Mouse (Mus musculus) liver (tissue): ENCODE measurements around the gene Rgp1.
"Not testable (repeated sequence)": the region's sequence is repeated elsewhere in the genome, so short reads cannot be mapped to it uniquely, and the experiment has no call there.

Experiments
- DNase-seq: peaks from one replicate; pipeline ENCODE4 v3.0.0-alpha.2; 2020; ENCODE audit warnings: mixed read lengths

The Rgp1 gene

DNA sequence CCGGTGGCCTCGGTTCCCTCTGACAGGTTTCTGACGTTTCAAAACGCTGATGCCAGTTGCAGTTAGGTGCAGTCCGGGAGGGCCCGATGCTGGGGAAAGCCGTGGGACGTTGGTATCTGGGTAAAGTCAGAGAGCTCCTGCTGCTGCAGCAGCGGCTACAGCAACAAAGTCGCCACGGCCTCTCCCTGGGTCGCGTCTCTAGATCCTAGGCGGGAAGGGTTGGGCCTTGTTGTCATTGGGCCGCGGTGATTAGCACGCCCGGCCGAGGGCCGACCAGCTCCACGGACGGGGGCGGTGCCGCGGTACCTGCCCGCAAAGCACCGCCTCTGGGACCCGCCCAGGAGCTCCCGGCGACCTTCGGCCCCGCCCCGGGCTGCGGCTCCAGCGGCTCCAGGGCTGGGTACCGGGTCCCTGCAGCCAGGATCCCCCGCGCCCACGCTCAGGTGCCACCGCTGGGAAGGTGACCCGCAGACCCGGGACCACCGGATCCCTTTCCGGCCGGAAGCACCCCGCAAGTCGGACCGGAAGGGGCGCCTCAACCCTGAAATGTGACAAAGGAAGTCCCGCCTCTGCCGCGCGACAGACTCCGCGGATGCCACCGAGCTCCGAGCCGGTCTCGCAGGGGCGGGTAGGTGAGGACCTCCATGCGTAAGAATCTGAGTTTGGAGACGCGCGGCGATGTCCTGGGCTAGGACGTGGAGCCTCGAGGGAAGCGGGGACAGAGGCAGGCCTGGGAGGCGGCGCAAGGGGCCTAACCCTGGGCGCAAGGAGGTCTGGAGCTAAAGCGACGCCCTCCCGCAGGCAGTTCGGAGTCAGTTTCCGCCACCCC lies at the start of gene Rgp1, which contains the start of gene Gba2:
Rgp1 (plus strand) TSS at position 340 of the 829 bp plus-strand sequence.
Gba2 (minus strand) TSS at position 498 of the 829 bp plus-strand sequence.
- DNase-seq: peak; percentile 96

DNA sequence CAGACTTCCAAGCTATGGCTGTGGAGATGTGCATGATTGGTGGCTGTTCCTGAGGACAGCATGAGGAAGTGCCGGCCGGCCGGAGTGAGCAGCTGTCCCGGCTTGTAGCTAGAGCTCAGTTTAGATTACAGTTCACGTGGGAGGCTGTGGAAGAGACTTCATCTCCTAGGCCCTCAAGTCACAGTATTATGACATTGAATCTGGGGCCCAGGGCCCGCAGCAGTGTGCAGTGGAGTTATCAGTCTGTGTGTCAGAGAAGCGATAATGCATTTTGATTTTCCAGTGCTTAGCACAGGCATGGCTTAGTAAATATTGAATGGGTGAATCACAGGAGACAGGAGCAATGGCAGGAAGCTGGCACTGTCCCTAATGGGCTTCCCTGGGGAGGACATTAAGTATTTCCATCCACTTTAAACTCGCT lies 48.4 kb upstream of the Rgp1 start:
- DNase-seq: no peak

DNA sequence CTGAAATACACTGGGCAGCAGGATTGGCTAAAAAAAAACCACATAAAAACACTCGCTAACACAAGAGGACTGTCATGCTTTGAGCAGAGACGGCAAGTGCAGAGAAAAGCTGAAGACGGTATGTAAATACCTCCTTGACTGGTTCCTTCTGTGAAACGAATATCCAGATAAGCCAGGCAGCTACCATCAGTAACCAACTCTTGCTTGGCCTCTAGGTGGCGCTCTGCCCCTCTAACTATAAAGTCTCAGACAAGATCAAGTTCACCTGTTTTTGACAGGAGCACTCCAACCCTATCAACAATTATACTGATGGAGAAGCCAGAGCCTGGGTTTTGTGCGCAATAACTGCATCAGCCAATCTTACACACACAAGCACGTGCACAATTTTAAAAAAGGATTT lies 47.9 kb upstream of the Rgp1 start:
- DNase-seq: peak; percentile 87

DNA sequence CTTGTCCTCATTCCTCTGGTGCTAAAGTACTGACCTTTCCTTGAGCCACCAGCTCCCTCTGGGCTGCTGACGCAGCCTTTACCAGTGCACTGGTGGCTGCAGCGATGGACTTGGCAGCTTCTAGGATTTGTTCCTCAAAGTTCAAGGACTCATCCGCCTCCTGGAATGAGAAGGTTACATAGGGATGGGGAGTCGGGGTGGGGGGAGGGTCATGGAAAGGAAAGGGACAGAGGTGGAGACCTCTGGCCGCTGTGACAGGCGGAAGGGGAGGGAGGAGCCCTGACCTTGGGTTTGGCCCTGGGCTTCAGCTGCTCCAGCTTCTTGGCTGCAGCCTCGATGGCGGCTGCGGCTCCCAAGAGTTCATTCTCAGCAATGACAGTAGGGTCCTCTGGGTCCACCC lies 45.2 kb upstream of the Rgp1 start:
- no peak for DNase-seq

DNA sequence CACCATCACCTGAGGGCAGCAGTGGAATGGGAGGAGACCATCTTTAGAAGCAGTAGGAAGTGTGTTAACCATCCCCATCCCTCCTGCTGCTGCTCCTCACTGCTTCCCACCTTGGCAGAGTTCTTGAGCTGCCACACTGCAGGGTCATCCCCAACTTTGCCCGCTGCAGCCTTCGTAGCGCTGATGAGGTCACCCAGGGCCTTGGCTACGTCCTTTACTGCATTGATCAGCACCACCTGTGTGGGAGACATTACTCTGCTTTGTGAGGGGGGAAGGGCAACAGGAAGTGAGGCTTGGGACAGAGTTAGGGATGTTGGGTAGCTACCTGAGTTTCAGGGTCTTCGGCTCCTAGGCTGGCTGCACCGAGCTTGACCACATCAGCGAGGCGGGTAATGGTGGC lies 42.9 kb upstream of the Rgp1 start:
- no peak for DNase-seq

DNA sequence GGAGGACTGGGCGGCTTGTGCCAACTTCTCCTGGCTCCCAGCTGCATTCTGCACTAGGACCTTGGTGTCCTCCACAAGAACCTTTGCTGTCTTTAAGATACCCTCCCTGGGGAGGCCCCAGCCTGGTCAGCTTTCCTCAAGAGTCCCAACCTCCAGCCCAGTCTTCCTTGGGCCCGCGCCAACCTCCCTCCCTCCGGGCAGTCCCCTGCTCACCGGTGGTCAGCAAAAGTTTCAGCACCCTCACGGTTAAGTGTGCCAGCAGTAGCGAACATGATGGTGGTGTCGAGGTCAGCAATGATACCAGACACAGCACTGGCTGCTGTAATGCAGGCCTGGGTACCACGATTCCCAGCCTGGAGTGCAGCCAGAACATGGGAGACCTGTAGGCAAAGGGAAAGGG lies 42.5 kb upstream of the Rgp1 start:
- DNase-seq: no peak

DNA sequence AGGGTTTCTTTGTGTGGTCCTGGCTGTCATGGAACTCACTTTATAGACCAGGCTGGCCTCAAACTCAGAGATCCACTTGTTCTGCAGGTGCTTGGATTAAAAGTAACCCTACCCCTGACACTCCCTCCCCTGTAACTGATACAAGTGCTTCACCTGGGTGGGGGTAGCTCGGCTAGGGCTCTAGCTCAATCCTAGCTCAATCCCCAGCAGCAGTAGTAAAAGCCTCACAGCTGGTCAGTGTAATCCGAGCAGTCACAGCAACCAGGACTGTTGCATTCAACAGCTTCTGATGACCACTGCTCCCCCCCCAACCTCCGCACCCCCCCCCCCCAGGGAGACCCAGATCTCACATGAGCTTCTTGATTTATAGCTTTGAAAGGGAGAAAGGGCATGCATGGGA lies 36.5 kb upstream of the Rgp1 start:
- no peak for DNase-seq

DNA sequence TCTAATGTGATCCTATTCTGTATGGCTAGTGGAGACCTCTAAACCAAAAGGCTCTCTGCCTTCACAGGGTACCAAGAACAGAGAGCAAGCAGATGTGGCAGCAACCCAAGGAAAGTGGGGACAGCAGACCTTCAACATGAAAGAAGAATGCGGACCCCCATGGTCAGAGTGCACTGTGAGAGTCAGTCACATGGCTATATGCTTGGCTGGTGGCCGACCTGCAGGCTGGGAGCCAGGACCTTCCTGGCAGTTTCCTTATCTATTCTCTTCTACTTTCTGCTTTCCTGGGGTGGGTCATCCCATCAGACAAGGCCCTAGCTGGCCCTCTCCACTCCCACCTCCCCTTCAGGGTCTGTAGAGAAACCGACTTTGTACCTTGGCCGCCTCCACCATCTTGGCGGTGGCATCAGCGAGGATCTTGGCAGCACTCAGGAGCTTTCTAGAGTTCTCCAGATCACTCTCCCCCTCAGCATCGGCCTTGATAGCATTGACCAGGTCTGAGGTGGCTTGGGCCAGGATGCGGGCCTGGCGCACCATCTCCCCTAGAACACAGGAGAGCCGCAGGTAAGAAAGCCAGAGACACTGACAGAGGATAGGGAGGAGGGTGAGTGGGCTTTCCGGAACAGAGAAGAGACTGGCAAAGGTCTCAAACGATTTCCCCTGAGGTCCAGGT lies 32.0 kb upstream of the Rgp1 start:
- no peak for DNase-seq

DNA sequence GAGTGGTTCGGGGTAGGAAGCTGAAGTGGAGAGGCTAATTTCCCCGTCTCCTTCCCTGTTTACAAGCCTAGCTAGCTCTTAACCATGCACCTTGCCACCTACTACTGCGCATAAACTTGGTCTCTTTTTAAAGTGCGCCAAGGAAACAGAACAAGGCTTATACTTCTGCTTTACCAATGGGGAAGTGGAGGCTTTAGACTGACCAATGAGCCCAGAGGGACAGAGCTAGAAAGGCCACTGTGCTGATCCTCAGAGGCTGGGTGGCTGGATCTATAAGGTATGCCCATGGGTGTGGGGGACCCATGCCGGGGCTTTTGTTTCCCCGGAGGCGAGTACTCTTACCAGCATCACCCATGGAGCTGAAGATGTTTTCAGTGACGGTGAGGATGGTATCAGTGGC lies 31.4 kb upstream of the Rgp1 start:
- no peak for DNase-seq

DNA sequence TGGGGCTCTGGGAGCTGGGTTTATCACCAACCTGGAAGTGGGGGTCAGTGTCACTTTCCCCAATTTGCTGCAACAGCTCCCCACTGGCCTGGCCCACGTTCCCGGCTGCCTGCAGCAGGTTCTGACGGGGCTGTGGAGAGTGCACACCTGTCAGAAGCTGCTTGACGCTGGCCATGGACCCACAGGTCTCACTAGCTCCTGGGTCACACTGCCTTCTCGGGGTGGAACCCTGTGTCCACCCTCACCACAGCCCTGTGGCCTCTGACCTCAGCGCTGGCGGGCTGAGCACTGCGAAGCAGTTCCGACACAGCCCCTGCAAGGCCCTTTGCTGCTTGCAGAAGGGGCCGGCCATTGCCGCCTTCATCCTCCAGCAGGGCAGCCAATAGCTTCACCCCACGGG lies 29.5 kb upstream of the Rgp1 start:
- no peak for DNase-seq

DNA sequence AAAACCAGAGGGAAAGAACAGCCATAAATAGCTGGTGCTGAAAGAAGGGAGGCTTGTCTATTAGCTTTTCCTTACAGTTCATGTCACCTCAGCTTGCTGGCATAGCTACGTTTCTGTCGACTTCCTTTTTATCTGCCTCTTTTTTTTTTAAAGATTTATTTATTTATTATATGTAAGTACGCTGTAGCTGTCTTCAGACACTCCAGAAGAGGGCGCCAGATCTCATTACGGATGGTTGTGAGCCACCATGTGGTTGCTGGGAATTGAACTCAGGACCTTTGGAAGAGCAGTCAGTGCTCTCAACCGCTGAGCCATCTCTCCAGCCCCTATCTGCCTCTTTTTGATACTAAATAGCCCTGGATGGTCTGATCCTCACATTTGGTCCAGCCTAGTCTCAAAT lies 26.7 kb upstream of the Rgp1 start:
- not testable (repeated sequence) for DNase-seq

DNA sequence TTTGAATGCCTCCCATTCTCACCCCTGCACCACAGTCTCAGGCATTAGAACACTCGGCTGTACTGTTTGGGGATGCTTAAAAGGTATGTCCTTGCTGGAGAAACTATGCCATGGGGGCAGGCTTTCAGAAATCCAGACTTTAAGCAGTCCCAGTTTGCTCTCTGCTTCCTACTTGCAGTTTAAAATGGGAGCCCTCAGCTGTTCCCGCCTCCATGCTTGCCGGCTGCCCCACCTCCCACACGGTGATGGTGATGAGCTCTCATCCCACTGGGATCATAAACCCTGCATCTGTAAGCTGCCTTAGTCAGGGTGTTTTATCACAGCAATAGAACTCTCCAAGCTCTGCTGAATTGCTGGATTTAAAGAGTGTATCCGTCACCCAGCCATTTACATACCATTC lies 26.1 kb upstream of the Rgp1 start:
- DNase-seq: no peak

DNA sequence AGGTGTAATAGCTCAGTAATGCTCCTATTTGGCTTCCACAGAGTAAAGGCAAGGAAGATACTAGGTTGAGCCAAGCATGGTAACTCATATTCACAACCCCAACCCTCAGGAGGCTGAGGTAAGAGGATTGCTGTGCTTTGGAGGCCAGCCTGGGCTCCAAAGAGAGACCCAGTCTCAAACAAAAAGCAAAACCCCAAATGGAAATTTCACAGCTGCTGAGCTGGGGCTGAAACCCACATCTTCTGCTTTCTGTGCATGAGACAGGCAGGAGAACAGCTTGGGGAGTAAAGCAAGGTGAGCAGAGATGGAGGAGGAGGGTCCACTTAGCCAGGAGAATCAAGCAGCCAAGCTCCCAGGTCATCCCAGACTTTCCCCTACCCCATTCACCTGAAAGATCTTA lies 24.6 kb upstream of the Rgp1 start:
- no peak for DNase-seq

DNA sequence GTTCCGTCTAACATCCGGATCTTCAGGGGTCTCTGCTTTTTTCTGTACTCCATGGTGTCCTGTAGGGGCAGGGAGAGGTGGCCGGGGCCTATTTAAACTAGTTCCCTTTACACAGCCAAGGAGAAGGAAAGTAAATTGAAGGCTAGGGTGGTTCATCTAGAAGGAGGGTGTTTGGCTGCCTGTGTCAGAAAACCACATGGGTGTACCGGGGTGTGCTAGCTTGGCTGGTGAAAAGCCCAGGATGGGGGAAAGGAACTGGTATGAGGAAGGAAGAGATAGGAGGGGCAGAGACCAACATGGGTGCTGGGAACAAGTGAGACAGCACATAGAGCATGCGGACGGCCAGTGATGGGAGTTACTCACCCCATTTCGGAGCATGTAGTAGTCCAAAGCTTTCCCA lies 22.6 kb upstream of the Rgp1 start:
- no peak for DNase-seq

DNA sequence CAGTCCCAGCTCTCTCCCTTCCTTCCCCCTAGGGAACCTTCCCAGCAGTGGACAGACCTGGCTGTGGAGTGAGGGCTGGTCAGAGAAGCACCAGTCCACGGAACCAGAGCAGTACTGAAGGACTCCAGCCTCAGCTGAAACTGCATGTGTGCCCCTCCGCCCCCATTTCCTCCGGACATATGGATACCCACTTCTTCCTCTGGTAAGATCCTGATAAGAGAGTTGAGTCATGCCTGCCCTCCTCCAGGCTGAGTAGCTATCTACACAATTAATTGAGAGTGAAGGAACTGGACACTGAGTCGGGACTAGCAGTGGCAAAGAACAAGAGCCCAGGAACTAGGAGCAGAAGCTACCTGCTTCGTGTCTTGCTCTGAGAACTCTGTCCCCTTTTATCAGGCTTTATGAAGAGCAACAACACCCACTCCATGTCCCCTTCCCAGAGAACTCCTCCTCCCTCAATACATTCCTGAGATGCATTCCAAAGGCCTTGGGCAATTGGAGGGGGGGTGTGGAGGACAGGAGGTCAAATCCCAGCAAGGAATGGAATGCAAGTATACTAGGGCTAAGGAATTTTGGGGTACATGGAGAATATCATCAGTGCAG lies 20.4 kb upstream of the Rgp1 start:
- peak; percentile 59 for DNase-seq

DNA sequence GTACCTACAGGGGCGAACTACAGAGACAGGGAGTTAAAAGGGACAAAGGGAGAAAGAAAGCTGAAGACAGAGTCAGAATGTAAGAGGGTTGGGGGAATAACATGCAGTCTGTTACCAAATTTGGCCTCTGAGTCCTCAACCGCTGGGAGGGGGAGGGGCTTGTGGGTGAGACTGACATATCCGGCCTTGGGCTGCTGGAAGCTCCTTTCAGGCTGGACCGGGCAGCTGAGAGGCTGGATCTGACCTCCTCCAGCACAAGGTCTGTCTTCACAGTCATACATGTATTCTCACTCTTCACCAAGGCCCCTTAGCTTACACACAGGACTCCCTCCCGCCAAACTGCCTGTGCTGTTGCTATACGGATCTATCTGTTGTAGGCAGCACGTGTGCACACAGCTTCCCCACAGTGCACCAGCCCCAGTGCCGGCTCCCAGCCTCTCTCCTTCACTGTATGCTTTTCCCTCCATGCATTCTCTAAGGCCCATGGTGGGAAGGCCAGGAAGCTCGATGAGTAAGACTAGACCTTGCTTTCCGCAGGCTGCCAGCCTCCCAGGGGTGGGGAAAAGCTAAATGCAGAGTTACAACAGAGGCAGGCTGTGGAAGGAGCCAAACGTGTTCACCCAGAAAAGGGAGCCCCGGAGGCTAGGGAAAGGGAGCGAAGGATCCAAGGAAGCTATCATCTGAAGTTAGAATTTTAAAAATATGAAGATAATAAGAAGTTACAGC lies 19.7 kb upstream of the Rgp1 start:
- DNase-seq: peak; percentile 80

DNA sequence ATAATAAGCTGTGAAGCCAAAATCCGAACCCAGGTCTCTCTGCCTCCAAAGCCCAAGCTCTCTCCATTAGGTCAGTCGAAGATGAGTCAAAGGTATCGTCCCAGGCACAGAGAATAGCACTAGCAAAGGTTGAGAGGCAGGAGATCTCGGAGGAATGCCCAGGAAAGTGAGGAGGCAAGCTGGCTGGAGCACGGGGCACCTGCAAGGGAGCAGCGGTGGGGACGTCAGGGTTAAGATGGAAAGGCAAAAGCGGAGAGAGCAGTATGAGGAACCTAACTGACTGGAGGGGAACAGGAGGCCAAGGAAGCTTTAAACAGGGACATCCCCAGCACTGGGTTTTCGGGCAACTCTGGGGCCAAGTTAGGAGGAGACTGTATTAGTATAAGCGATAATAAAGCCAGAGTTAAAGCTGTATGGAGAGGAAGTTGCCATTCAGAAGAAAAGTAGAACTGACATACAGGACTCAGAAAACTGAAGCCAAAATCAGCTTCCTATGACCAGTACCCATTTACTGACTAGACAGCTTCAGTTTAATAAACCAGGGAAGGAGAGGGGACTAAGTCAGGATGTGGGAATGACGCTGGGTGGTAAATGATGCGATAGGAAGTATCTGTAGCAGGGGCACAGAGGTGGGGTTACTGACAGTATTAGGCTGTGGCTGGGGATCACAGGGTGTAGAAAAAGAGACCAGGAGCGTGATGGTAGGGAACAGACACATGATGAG lies 18.8 kb upstream of the Rgp1 start:
- DNase-seq: peak; percentile 35

DNA sequence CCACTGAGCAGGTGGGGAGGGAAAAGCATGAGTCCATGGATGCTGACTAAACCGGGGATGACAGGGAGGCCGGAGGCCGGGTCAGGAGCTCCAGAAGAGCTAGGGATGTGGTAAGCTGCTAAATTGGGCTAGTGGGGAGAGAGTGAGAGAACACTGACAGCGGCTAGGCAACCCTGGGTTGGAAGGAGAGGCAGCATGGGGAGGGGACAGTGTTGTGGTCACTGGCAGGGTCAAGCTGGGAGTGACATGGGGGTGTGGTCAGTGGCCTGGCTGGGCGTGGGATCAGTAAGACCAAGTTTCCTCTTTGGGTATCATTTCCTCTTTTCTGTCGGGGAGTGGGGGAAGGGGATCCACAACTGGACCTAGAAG lies 18.3 kb upstream of the Rgp1 start:
- DNase-seq: peak; percentile 63

DNA sequence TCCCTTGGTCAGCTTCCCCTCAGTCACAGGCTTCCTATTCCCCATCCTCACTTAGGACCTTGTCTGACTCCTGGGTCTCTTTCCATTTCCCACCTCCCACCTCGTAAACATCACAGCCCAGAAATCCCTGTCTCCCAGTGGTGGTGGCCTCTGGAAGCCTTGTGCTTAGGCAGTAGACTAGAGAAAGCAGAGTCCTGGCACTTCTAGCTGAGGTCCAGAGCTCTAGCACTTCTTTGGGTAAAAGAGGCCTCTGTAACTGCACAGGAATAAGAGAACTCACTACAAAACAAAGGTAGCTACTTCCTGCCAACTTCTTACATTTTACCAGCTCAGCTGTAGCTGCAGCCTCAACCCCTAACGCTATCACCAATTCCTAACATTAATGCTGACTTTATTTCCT lies 17.5 kb upstream of the Rgp1 start:
- DNase-seq: no peak

DNA sequence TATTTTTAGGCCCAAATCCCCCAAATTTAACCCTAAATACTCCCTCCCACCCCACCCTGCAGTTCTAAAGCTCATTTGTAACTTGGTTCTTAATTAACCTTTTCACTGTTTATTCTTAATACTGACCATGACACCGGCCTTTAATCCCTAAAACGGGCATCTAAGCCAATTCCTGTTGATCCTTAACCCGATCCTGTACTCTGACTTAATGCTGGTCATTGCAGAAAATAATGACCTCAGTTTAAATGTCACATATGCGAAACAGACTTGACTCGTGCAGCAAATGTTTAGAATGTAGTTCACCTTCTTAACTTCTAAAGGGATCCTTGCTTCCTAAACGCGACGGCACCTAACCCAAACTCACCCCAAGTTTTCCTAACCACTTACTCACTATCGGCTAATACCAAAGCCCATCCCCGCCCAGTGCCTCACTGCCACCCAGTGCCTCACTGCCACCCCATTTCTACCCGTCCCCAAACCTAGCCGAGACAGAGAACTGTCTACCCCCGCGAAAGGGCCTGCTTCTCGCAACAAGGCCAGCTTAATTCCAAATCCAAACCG lies 17.0 kb upstream of the Rgp1 start:
- peak; percentile 84 for DNase-seq

DNA sequence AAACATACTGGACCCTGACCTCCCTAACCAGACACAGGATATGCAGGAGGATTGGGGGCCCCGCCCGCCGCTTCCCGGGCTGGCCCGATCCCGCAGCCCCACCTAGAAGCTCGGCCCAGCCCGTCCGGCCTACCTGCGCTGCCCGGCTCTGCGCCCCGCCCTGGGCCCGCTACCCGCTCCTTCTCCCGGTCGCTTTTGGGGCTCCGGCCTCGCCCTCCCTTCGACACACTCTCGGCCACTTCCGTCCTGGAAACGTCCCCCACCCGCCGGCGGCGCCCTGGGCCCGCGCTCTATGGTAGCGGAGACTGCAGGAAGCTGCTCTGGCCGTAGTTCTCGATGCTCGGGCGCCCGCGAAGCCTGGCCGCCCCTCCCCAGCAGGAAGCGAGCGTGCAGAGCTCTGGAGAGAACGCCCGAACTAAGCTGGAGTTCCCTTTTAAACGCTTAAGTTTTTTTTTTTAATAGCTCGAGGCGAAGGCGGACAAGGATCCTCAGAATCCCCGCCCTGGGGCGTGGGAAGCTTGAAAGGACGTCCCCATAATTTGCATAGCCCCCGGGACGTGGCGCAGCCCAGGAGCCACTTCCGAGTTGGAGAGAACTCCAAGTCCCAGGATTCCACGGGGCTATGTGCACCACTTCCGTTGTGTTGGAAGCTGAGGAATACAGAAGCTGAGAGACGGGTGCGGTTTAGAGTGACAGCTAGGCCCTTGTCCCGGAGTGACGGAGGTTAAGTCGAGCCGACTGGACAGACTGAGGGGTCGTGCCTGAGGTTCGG lies 16.3 kb upstream of the Rgp1 start, which contains the start of the genes Creb3 and Tln1:
Creb3 (plus strand) TSS at position 336 of the 772 bp plus-strand sequence.
Tln1 (minus strand) TSS at position 695 of the 772 bp plus-strand sequence.
- peak; percentile 96 for DNase-seq
